Mouse (Mus musculus): ENCODE data around the gene Gnb4. TPM values are rescaled to one million over a fixed set of nuclear protein-coding genes. Genes with fewer than 3 reads are reported as not detected.

Gnb4 gene
- 82.3 and 82.5 TPM in 2 replicates for polyA plus RNA-seq (2015; fragmentation: Nextera tagmentation; extraction: Ambion mirVana)

- Histone ChIP-seq H3K4me2 (peak within 1 kb of the TSS; percentile 80), H3K36me3 (no peaks in the 10 kb centered on the region), H3K9ac (peak within 1 kb of the TSS; percentile 60), H3K9me3 (no peaks in the 10 kb centered on the region), H3K4me1 (0 out of 2 replicates have a peak, but pooled peaks cover 11% of the 10 kb centered on the region), H3K27ac (peak within 1 kb of the TSS; percentile 82), H3K4me3 (peak within 1 kb of the TSS; percentile 70), H3K27me3 (no peaks in the 10 kb centered on the region)
- ATAC-seq (ENCODE audit: borderline replicate concordance, extremely low read depth, low FRiP score, low TSS enrichment): peak; percentile 94
- WGBS: 2% methylated on average over 53 of the region's 83 CpGs
Observed at GRCm38 (mm10) chr3:32616331-32617052, at the start of gene Gnb4. Gnb4 (minus strand) TSS chr3:32616585.

DNA sequence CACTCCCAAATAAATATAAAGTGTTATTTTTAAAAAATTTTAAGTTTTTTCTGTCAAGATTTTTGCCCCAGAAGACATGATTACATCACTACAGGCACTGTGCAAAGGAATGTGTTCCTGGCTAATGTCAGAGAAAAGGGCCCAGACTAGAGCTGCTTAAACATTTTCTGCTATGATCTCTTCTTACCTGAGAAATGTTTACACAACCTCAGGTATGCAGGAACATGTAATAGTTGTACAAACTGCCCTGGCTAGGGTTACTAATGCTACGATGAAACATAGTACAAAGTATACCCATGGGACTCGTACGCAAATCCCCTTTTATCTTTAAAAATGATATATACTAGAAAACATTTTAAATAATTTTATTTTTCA lies 45.2 kb upstream of the Gnb4 start:
- Histone ChIP-seq H3K27ac (peak overlapping the region; percentile 90), H3K27me3 (no peaks in the 10 kb centered on the region)

GRCm38 (mm10) chr3:32660831-32661555 lies 44.6 kb upstream of the Gnb4 start:
- WGBS: 45% methylated on average over 8 of the region's 8 CpGs
- Histone ChIP-seq H3K4me2 (peak overlapping the region; percentile 16; the same call in 1 of the 2 replicates), H3K36me3 (no peaks in the 10 kb centered on the region), H3K27ac (peak overlapping the region; percentile 90), H3K4me3 (no peak overlapping the region), H3K9me3 (no peaks in the 10 kb centered on the region), H3K9ac (no peak overlapping the region), H3K27me3 (no peaks in the 10 kb centered on the region), H3K4me1 (peaks cover 21% of the 10 kb centered on the region)
- ATAC-seq (ENCODE audit: borderline replicate concordance, extremely low read depth, low FRiP score, low TSS enrichment): peak; percentile 49

More for the DNA sequence above, 45.2 kb upstream of the Gnb4 start:
- no peaks in the 10 kb centered on the region for H3K9me3 ChIP-seq
- 60% methylated on average over 3 of the region's 3 CpGs for WGBS
- H3K4me3 ChIP-seq: no peak overlapping the region
- ATAC-seq (ENCODE audit: borderline replicate concordance, extremely low read depth, low FRiP score, low TSS enrichment): peak; percentile 68
- H3K9ac ChIP-seq: no peak overlapping the region
- no peak overlapping the region for H3K4me2 ChIP-seq
- H3K36me3 ChIP-seq: no peaks in the 10 kb centered on the region
- H3K4me1 ChIP-seq: peaks cover 21% of the 10 kb centered on the region

GRCm38 (mm10) chr3:32660276-32660675 lies 43.9 kb upstream of the Gnb4 start:
- Histone ChIP-seq H3K27ac (peak overlapping the region; percentile 90), H3K4me2 (no peak overlapping the region), H3K9ac (no peak overlapping the region), H3K4me1 (peaks cover 21% of the 10 kb centered on the region), H3K27me3 (no peaks in the 10 kb centered on the region), H3K36me3 (no peaks in the 10 kb centered on the region), H3K9me3 (no peaks in the 10 kb centered on the region), H3K4me3 (no peak overlapping the region)
- ATAC-seq (ENCODE audit: borderline replicate concordance, extremely low read depth, low FRiP score, low TSS enrichment): 0 out of 2 replicates have a peak, but pooled peaks have one; percentile 15
- WGBS: 50% methylated on average over 8 of the region's 8 CpGs

DNA sequence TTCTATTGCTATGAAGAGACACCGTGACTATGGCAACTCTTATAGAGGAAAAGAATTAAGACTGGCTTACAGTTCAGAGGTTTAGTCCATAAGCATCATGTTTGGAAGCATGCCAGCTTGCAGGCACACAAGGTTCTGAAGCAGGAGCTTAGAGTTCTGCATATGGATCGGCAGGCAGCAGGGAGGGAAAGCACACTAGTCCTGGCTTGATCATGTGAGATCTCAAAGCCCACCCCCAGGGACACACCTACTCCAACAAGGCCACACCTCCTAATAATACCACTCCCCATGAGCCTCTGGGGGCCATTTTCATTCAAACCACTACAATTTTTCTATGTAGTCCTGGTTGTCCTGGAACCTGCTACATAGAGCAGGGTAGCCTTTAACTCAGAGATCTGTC lies 43.1 kb upstream of the Gnb4 start:
- Histone ChIP-seq H3K4me1 (peaks cover 21% of the 10 kb centered on the region), H3K4me3 (no peak overlapping the region), H3K9ac (no peak overlapping the region), H3K27ac (0 out of 2 replicates have a peak overlapping the region, but pooled peaks have one; percentile 90), H3K9me3 (no peaks in the 10 kb centered on the region), H3K4me2 (no peak overlapping the region), H3K27me3 (no peaks in the 10 kb centered on the region), H3K36me3 (no peaks in the 10 kb centered on the region)
- 91% methylated on average over 2 of the region's 2 CpGs for WGBS
- no peak for ATAC-seq (ENCODE audit: borderline replicate concordance, extremely low read depth, low FRiP score, low TSS enrichment)

DNA sequence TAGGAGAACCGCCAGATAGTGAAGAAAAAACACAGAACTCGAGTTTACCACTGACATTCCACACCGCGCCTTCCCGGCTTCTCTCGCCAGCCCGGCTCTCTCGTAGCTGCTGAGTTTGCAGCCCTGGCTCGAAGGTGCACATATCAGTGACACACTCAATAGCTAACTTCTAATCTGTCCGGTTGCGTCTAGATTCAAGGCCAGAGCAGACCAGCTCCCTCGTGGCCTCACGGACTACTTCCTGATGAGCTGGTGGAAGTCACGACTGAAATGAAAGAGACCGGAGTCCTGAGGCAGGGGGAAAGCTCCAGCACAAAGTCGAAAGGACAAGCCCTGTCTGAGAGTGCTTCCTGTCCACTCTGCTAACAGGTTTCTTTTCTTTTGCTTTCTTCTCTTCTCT lies 42.4 kb upstream of the Gnb4 start:
- 39% methylated on average over 16 of the region's 16 CpGs for WGBS
- peaks cover 21% of the 10 kb centered on the region for H3K4me1 ChIP-seq
- 0 out of 2 replicates have a peak overlapping the region, but pooled peaks have one; percentile 8 for H3K9ac ChIP-seq
- H3K4me3 ChIP-seq: peak overlapping the region; percentile 19
- no peak for ATAC-seq (ENCODE audit: borderline replicate concordance, extremely low read depth, low FRiP score, low TSS enrichment)
- peak overlapping the region; percentile 37 for H3K4me2 ChIP-seq
- H3K27me3 ChIP-seq: no peaks in the 10 kb centered on the region
- no peaks in the 10 kb centered on the region for H3K36me3 ChIP-seq
- H3K9me3 ChIP-seq: no peaks in the 10 kb centered on the region
- H3K27ac ChIP-seq: peak overlapping the region; percentile 15; the same call in 1 of the 2 replicates

- WGBS: 52% methylated on average over 7 of the region's 7 CpGs
- Histone ChIP-seq H3K4me3 (peak overlapping the region; percentile 19; the same call in 1 of the 2 replicates), H3K4me2 (peak overlapping the region; percentile 37), H3K36me3 (no peaks in the 10 kb centered on the region), H3K9ac (0 out of 2 replicates have a peak overlapping the region, but pooled peaks have one; percentile 8), H3K27ac (peak overlapping the region; percentile 15; the same call in 1 of the 2 replicates), H3K9me3 (no peaks in the 10 kb centered on the region), H3K27me3 (no peaks in the 10 kb centered on the region), H3K4me1 (peaks cover 21% of the 10 kb centered on the region)
- ATAC-seq (ENCODE audit: borderline replicate concordance, extremely low read depth, low FRiP score, low TSS enrichment): no peak
Observed at GRCm38 (mm10) chr3:32658401-32658800, 42.0 kb upstream of the Gnb4 start.

DNA sequence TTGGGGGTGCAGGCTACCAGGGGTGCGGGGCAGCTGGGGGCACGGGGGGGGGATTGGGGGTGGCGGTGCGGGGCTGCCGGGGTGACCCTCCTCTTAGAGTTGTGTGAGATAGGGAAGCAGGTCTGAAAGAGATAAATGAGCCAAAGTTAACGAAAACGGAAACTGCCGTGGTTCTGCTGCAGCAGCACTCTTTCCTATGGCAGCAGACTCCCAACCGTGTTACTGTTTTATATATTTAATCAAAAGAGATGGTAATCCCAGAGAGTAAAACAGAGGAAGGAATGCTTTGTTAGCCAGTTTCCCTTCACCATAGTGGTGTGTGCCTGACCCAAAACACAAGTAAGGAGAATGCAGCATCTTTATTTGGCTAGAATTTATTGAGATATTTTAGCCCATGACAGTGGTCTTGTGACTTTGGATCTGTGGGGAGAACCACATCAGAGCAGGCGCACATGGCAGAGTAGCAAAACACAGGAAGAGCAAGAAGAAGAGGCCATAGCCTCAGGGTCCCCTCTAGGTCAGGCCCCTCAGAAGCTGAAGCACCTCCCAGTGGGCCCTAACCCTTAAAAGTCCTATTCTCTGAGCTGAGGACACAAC lies 40.1 kb upstream of the Gnb4 start:
- H3K9ac ChIP-seq: no peak overlapping the region
- H3K4me1 ChIP-seq: peaks cover 21% of the 10 kb centered on the region
- ATAC-seq (ENCODE audit: borderline replicate concordance, extremely low read depth, low FRiP score, low TSS enrichment): no peak
- no peaks in the 10 kb centered on the region for H3K36me3 ChIP-seq
- no peak overlapping the region for H3K4me2 ChIP-seq
- no peak overlapping the region for H3K4me3 ChIP-seq
- no peaks in the 10 kb centered on the region for H3K9me3 ChIP-seq
- no peaks in the 10 kb centered on the region for H3K27me3 ChIP-seq
- no peak overlapping the region for H3K27ac ChIP-seq
- WGBS: 63% methylated on average over 10 of the region's 10 CpGs

GRCm38 (mm10) chr3:32655994-32656393 lies 39.6 kb upstream of the Gnb4 start:
- Histone ChIP-seq H3K36me3 (no peaks in the 10 kb centered on the region), H3K9me3 (no peaks in the 10 kb centered on the region), H3K27me3 (no peaks in the 10 kb centered on the region), H3K4me2 (no peak overlapping the region), H3K9ac (no peak overlapping the region), H3K27ac (no peak overlapping the region), H3K4me3 (no peak overlapping the region), H3K4me1 (peaks cover 18% of the 10 kb centered on the region)
- no peak for ATAC-seq (ENCODE audit: borderline replicate concordance, extremely low read depth, low FRiP score, low TSS enrichment)
- 72% methylated on average over 4 of the region's 4 CpGs for whole genome bisulfite sequencing

DNA sequence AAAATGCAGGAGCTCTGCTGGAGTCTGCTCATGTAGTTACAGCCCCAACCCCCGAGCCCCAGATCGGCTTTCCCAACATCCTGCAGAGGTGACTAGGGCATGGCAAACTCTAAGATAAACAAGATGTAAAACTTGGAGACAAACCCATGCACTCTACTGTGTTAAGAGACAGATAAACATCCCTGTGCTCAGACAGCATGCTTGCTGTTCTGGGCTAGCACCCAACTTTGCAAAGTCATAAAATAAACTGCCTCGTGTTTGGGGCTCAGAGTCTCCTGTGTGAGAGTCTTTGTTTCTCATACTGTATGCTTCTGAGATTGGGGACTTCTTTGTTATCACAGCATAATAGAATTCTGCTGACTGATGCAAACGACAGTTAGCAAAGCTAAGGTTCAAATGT lies 36.4 kb upstream of the Gnb4 start:
- WGBS: 42% methylated on average over 4 of the region's 4 CpGs
- Histone ChIP-seq H3K4me1 (no peaks in the 10 kb centered on the region), H3K27ac (no peak overlapping the region), H3K4me3 (no peak overlapping the region), H3K9ac (no peak overlapping the region), H3K9me3 (no peaks in the 10 kb centered on the region), H3K36me3 (no peaks in the 10 kb centered on the region), H3K4me2 (no peak overlapping the region), H3K27me3 (no peaks in the 10 kb centered on the region)
- no peak for ATAC-seq (ENCODE audit: borderline replicate concordance, extremely low read depth, low FRiP score, low TSS enrichment)

DNA sequence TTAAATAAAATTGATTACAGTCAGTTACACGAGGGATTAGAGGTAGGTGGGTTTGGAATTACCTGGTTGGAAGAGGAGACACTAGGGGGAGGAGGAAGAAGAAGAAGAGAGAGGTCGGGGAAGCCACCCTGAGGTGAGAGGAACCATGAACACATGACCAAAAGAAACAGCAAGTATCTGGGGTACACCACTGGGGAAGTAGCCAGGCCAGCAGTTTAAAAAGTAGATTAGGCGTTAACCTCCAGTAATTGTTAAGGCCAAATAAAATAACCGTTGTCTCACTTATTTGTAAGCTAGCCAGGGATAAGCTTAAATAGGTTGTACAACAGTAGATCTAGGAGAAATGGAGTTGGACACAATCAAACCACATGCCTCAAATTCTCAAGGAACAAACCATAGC lies 32.9 kb upstream of the Gnb4 start:
- Histone ChIP-seq H3K4me1 (no peaks in the 10 kb centered on the region), H3K27me3 (no peaks in the 10 kb centered on the region), H3K9me3 (no peaks in the 10 kb centered on the region), H3K36me3 (no peaks in the 10 kb centered on the region), H3K9ac (no peak overlapping the region), H3K4me3 (no peak overlapping the region), H3K4me2 (no peak overlapping the region), H3K27ac (no peak overlapping the region)
- 64% methylated on average over 4 of the region's 4 CpGs for WGBS
- ATAC-seq (ENCODE audit: borderline replicate concordance, extremely low read depth, low FRiP score, low TSS enrichment): no peak

- Histone ChIP-seq H3K27ac (no peak overlapping the region), H3K9ac (no peak overlapping the region), H3K9me3 (no peaks in the 10 kb centered on the region), H3K4me3 (no peak overlapping the region), H3K4me2 (no peak overlapping the region), H3K36me3 (no peaks in the 10 kb centered on the region), H3K27me3 (no peaks in the 10 kb centered on the region), H3K4me1 (no peaks in the 10 kb centered on the region)
- no peak for ATAC-seq (ENCODE audit: borderline replicate concordance, extremely low read depth, low FRiP score, low TSS enrichment)
- WGBS: 77% methylated on average over 4 of the region's 4 CpGs
Observed at GRCm38 (mm10) chr3:32646918-32647317, 30.5 kb upstream of the Gnb4 start.
